Mouse (Mus musculus) liver, adult 2 months (tissue): ENCODE results near the gene Vav2.

Source experiments
- CTCF ChIP-seq: fragments of 200-500 bp; IDR thresholded peaks from 2 replicates; pipeline ENCODE4 v1.5.1; 2011; ENCODE audit warnings: low read depth, low read length, control low read depth
- POLR2A ChIP-seq: fragments of 200-500 bp; IDR thresholded peaks from 2 replicates; pipeline ENCODE4 v1.6.1; 2011; ENCODE audit warnings: low read length, control low read depth; ENCODE audit not compliant: insufficient read depth; ENCODE audit errors: extremely low read depth

GRCm38 (mm10) chr2:27251434-27251833 lies 175.4 kb downstream of the Vav2 start:
- TF ChIP-seq POLR2A (no peak), CTCF (peak; percentile 37)
